Mouse (Mus musculus): ENCODE results near the gene Zswim7. TPM values are rescaled to one million over a fixed set of nuclear protein-coding genes. Genes with fewer than 3 reads are reported as not detected.

Gene Zswim7
- polyA plus RNA-seq, 1 experiment from 2014 or later = 24.8 TPM

- in situ Hi-C loops (cut with MboI; ENCODE audit: low pct_unique_long_range_greater_than_20kb) = no loop called here
- ATAC-seq (no peak), DNase-seq (ENCODE audit: low read depth, low spot score) (no peak)
- no peaks in the 10 kb centered on the region for H3K27me3 ChIP-seq
- CTCF ChIA-PET = no interaction called here
- no peak for TF ChIP-seq CTCF (IDR thresholded peaks at IDR 0.05)
- POLR2A ChIA-PET = no interaction called here
Observed at GRCm38 (mm10) chr11:62224797-62225196, 56.4 kb downstream of the Zswim7 start.

GRCm38 (mm10) chr11:62223962-62224361 is 57.2 kb downstream of the Zswim7 start:
- ChIA-PET POLR2A (no interaction called here), CTCF (interaction anchor here (1.4 kb wide), 1 partner anchor 13 kb away, joined by 3 read pairs; no protein-coding TSS in a partner anchor)
- in situ Hi-C loops (cut with MboI; ENCODE audit: low pct_unique_long_range_greater_than_20kb) = no loop called here
- ATAC-seq (no peak), DNase-seq (ENCODE audit: low read depth, low spot score) (no peak)
- TF ChIP-seq CTCF (IDR thresholded peaks at IDR 0.05) = no peak
- no peaks in the 10 kb centered on the region for H3K27me3 ChIP-seq

- in situ Hi-C loops (cut with MboI; ENCODE audit: low pct_unique_long_range_greater_than_20kb) = no loop called here
- POLR2A ChIA-PET = interaction anchor here (0.6 kb wide), 1 partner anchor 23 kb away, joined by 3 read pairs; no protein-coding TSS in a partner anchor
- no peak for TF ChIP-seq CTCF (IDR thresholded peaks at IDR 0.05)
- no peaks in the 10 kb centered on the region for H3K27me3 ChIP-seq
- DNase-seq (ENCODE audit: low read depth, low spot score) (no peak), ATAC-seq (no peak)
- CTCF ChIA-PET = interaction anchor here (1.4 to 2.6 kb wide), 2 partner anchors 13 to 26 kb away, joined by 3 to 8 read pairs; partner anchors contain the start of gene Adora2b
Observed at GRCm38 (mm10) chr11:62223416-62223815, 57.8 kb downstream of the Zswim7 start.

- peak; percentile 88 for ATAC-seq
- DNase-seq (ENCODE audit: low read depth, low spot score) = peak; percentile 64
- POLR2A ChIA-PET = interaction anchor here (0.9 kb wide), 1 partner anchor 28 kb away, joined by 3 read pairs; the partner anchor contains the start of gene Adora2b
- CTCF ChIA-PET = interaction anchor here (1.0 to 2.6 kb wide), 3 partner anchors 28 to 39 kb away, joined by 3 to 8 read pairs (median 4); partner anchors contain the start of gene Adora2b
- in situ Hi-C loops (cut with MboI; ENCODE audit: low pct_unique_long_range_greater_than_20kb) = no loop called here
- no peaks in the 10 kb centered on the region for H3K27me3 ChIP-seq
- no peak for TF ChIP-seq CTCF (IDR thresholded peaks at IDR 0.05)
Observed at GRCm38 (mm10) chr11:62220756-62221510, 60.2 kb downstream of the Zswim7 start.

- no peak for ATAC-seq
- in situ Hi-C loops (cut with MboI; ENCODE audit: low pct_unique_long_range_greater_than_20kb) = no loop called here
- no peaks in the 10 kb centered on the region for H3K27me3 ChIP-seq
- POLR2A ChIA-PET = no interaction called here
- DNase-seq (ENCODE audit: low read depth, low spot score) = no peak
- CTCF ChIA-PET = interaction anchor here (1.0 to 1.6 kb wide), 2 partner anchors 11 to 17 kb away, joined by 3 read pairs; no protein-coding TSS in a partner anchor
- no peak for TF ChIP-seq CTCF (IDR thresholded peaks at IDR 0.05)
Observed at GRCm38 (mm10) chr11:62217751-62218150, 63.4 kb downstream of the Zswim7 start.

Other genes with a start within 250 kb of the Zswim7 start
- gene Adora2b, start 32.4 kb downstream of the Zswim7 start, polyA plus RNA-seq (2021) = 0.41 TPM
- gene Ttc19, start 98 bp upstream of the Zswim7 start, polyA plus RNA-seq (2021) = 25.7 TPM
- gene Pigl, start 177.1 kb upstream of the Zswim7 start, polyA plus RNA-seq (2021) = 6.5 TPM
- 156 TPM for gene Ncor1, start 177.2 kb upstream of the Zswim7 start, polyA plus RNA-seq (2021)